Mouse (Mus musculus) E14TG2a.4 (cell line): ENCODE data around the gene Mtmr11.
"Not testable (repeated sequence)": the region's sequence is repeated elsewhere in the genome, so short reads cannot be mapped to it uniquely, and the experiment has no call there.

Experiments used
- H3K27me3 ChIP-seq: 2 replicates; pipeline ENCODE4 v1.6.1; 2014; ENCODE audit warnings: low read length, control low read depth; ENCODE audit not compliant: insufficient read depth
- H3K36me3 ChIP-seq: 2 replicates; pipeline ENCODE4 v1.6.1; 2014; ENCODE audit warnings: low read length, control low read depth; ENCODE audit not compliant: insufficient read depth
- H3K4me1 ChIP-seq: replicated peaks from 2 replicates; pipeline ENCODE4 v1.6.1; 2014; ENCODE audit warnings: low read depth, low read length, control low read depth
- H3K4me3 ChIP-seq: replicated peaks from 2 replicates; pipeline ENCODE4 v1.5.1; 2014; ENCODE audit warnings: mild to moderate bottlenecking, low read length
- H3K9me3 ChIP-seq: 2 replicates; pipeline ENCODE4 v1.6.1; 2014; ENCODE audit warnings: low read length, control low read depth
- CTCF ChIP-seq: conservative IDR thresholded peaks from 2 replicates; pipeline ENCODE4 v1.5.1; 2014; ENCODE audit warnings: low read length
- NANOG ChIP-seq: IDR thresholded peaks from 2 replicates; pipeline ENCODE4 v1.6.1; 2014; ENCODE audit warnings: borderline replicate concordance, low read length, mixed read lengths
- POU5F1 ChIP-seq: IDR thresholded peaks from 2 replicates; pipeline ENCODE4 v1.6.1; 2014; ENCODE audit warnings: low read length, borderline replicate concordance

Gene Mtmr11

DNA sequence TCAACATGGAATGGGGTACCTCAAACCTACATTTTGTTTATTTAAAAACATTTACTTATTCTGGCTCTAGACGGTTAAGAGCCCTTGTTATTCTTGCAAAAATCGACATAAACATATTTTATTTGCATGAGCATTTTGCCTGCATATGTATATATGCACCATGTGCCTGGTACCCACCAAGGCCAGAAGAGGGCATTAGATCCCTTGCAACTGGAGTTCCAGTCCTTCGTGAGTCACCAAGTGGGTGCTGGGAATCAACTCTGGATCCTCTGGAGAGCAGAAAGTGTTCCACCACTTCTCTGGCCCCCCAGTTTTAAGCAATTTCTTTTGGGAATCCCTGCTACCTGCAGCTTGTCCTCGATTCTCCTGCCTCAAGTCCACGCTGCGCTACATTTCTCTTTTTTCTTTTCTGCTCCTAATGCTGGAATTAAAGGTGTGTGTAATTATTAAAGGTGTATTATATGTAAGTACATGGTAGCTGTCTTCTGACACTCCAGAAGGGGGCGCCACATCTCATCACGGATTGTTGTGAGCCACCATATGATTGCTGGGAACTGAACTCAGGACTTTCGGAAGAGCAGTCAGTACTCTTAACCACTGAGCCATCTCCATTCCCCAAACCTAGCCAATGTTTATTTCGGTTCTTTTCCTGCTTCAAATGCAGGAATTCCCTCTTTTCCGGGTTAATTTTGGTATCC, 34.0 kb downstream of the Mtmr11 start:
- TF ChIP-seq NANOG = no peak
- peak; percentile 41 for TF ChIP-seq CTCF
- TF ChIP-seq POU5F1 = no peak
- Histone ChIP-seq H3K9me3 (no peaks in the 10 kb centered on the region), H3K36me3 (no peaks in the 10 kb centered on the region), H3K4me3 (peak overlapping the region; percentile 94), H3K4me1 (peaks cover 47% of the 10 kb centered on the region), H3K27me3 (peaks cover 24% of the 10 kb centered on the region)

DNA sequence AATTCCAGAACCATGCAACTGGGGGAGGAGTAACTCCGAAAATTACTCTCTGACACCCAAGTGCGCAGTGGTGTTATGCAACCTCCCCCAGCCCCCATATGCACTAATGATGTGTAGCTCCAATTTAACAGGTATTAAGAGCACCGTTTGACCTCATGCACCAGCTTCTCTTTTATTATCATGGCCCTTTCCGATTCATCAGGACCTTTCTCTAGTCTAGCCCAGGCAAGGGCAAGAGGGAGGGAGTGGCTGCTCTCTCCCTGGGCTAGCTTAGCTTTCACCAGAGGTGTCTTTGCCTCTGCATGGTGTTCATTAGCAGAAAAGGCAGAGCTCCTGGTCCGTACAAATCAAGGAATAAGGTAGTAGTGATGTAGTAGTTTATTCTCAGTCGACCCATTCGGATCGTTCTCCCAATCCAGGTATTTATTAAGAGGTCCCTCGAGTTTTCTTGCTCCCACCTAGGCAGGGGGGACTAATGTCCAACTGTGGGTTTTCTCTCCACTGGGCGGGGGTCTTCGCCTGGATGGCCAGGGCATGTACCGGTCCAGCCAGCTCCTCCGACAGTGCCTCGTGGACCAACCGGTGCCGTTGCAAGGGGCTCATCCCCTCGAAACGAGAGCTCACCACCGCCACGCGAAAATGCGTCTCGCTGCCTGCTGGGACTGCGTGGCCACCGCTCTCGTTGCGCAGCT, 34.8 kb downstream of the Mtmr11 start:
- H3K4me3 ChIP-seq = peak overlapping the region; percentile 94
- no peaks in the 10 kb centered on the region for H3K9me3 ChIP-seq
- peaks cover 47% of the 10 kb centered on the region for H3K4me1 ChIP-seq
- no peaks in the 10 kb centered on the region for H3K36me3 ChIP-seq
- peaks cover 24% of the 10 kb centered on the region for H3K27me3 ChIP-seq
- TF ChIP-seq POU5F1 (no peak), NANOG (no peak), CTCF (no peak)

- Histone ChIP-seq H3K9me3 (no peaks in the 10 kb centered on the region), H3K36me3 (no peaks in the 10 kb centered on the region), H3K27me3 (peaks cover 21% of the 10 kb centered on the region), H3K4me3 (peak overlapping the region; percentile 94), H3K4me1 (peaks cover 47% of the 10 kb centered on the region)
- TF ChIP-seq CTCF = no peak
Observed at GRCm38 (mm10) chr3:96197129-96197749, 35.4 kb downstream of the Mtmr11 start.

DNA sequence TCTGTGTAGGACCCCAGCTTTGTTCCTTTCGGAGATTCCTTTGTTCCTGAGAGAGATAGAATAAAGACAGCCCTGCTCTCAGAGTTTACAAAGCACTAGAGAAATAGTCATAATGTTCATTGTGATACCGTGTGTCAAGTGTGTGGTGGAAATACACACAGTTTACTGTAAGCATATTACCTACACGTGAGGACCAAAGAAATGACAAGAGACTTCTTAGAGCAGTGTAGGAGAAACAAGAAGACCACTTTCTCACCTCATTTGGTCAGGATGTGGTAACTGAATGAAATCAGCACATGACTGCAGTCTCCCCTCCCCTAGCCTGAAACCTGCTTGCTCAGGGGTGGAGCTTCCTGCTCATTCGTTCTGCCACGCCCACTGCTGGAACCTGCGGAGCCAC, 36.4 kb downstream of the Mtmr11 start:
- Histone ChIP-seq H3K4me1 (peaks cover 43% of the 10 kb centered on the region), H3K9me3 (no peaks in the 10 kb centered on the region), H3K36me3 (no peaks in the 10 kb centered on the region), H3K27me3 (peaks cover 15% of the 10 kb centered on the region), H3K4me3 (peak overlapping the region; percentile 94)
- TF ChIP-seq NANOG = no peak

GRCm38 (mm10) chr3:96198601-96199251, 36.9 kb downstream of the Mtmr11 start:
- not testable (repeated sequence) for H3K9me3 ChIP-seq, H3K36me3 ChIP-seq
- Histone ChIP-seq H3K4me3 (0 out of 2 replicates have a peak overlapping the region, but pooled peaks have one; percentile 26), H3K27me3 (peaks cover 10% of the 10 kb centered on the region; the same call in 1 of the 2 replicates), H3K4me1 (peaks cover 38% of the 10 kb centered on the region)

GRCm38 (mm10) chr3:96199731-96200130, 37.9 kb downstream of the Mtmr11 start:
- no peaks in the 10 kb centered on the region for H3K9me3 ChIP-seq

GRCm38 (mm10) chr3:96207819-96208218, 46.0 kb downstream of the Mtmr11 start:
- H3K27me3 ChIP-seq = peaks cover 8% of the 10 kb centered on the region; the same call in 1 of the 2 replicates
- no peak for TF ChIP-seq CTCF
- TF ChIP-seq NANOG = no peak
- TF ChIP-seq POU5F1 = no peak
- H3K36me3 ChIP-seq = no peaks in the 10 kb centered on the region
- no peaks in the 10 kb centered on the region for H3K9me3 ChIP-seq
- H3K4me1 ChIP-seq = peaks cover 13% of the 10 kb centered on the region
- no peak overlapping the region for H3K4me3 ChIP-seq

More at GRCm38 (mm10) chr3:96199731-96200130, 37.9 kb downstream of the Mtmr11 start:
- Histone ChIP-seq H3K4me3 (no peak overlapping the region), H3K27me3 (peaks cover 8% of the 10 kb centered on the region; the same call in 1 of the 2 replicates), H3K4me1 (peaks cover 34% of the 10 kb centered on the region), H3K36me3 (no peaks in the 10 kb centered on the region)
- TF ChIP-seq CTCF (no peak), POU5F1 (no peak), NANOG (no peak)

- peaks cover 15% of the 10 kb centered on the region for H3K27me3 ChIP-seq
- no peaks in the 10 kb centered on the region for H3K9me3 ChIP-seq
- H3K4me1 ChIP-seq = peaks cover 13% of the 10 kb centered on the region
- no peak for TF ChIP-seq POU5F1
- TF ChIP-seq CTCF = peak; percentile 55
- H3K36me3 ChIP-seq = no peaks in the 10 kb centered on the region
- no peak overlapping the region for H3K4me3 ChIP-seq
Observed at GRCm38 (mm10) chr3:96209242-96209641, 47.4 kb downstream of the Mtmr11 start.
